Comparison of ENCODE assay signal across 25 mouse cellular contexts in the genomic region with DNA sequence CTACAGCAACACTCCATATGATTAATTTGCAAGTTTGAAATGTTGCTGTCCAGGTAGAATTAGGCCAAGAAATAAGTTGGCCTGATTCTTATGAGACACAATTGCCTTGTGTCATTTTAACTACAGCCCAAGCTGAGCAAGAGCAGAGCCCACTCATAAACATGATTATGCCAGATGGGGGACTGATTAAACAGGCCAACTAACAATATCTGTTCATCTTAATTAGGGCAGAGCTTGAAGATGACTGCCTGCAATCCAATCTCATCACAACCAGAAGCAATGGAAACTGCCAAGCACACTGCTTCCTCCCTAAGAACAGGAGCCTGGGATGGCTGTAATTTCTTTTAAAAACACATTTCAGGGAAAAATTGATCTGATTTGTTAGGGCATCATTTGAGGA.
"Had no signal": no experiment of that assay in that cellular context is flagged by ENCODE, and none has a peak within 500 bp of the region (broad histone marks: within the 10 kb centered on the region; RNA-seq: fewer than 3 reads in every experiment).

No protein-coding gene starts in this region.

- H3K4me2 ChIP-seq: heart, embryonic 12.5 days; hindbrain, embryonic 12.5 days; hindbrain, embryonic 15.5 days; kidney, embryonic 15.5 days; limb, embryonic 13.5 days; limb, embryonic 15.5 days; liver, embryonic 12.5 days had no signal

- H3K27me3 ChIP-seq: heart, embryonic 12.5 days; hindbrain, embryonic 12.5 days; hindbrain, embryonic 15.5 days; kidney, embryonic 15.5 days; limb, embryonic 13.5 days; limb, embryonic 15.5 days; liver, embryonic 12.5 days had no signal

- H3K4me1 ChIP-seq: heart, embryonic 10.5 days; heart, embryonic 12.5 days; hindbrain, embryonic 10.5 days; hindbrain, embryonic 12.5 days; hindbrain, embryonic 15.5 days; kidney, embryonic 15.5 days; limb, embryonic 13.5 days; limb, embryonic 15.5 days; liver, embryonic 12.5 days had no signal

- H3K36me3 ChIP-seq: heart, embryonic 10.5 days; heart, embryonic 12.5 days; hindbrain, embryonic 10.5 days; hindbrain, embryonic 12.5 days; hindbrain, embryonic 15.5 days; kidney, embryonic 15.5 days; limb, embryonic 13.5 days; limb, embryonic 15.5 days; liver, embryonic 12.5 days had no signal

- H3K4me3 ChIP-seq: gastrocnemius, adult 2 months; heart, embryonic 10.5 days; heart, embryonic 12.5 days; hindbrain, embryonic 10.5 days; hindbrain, embryonic 12.5 days; hindbrain, embryonic 15.5 days; kidney, embryonic 15.5 days; limb, embryonic 13.5 days; limb, embryonic 15.5 days; liver, embryonic 12.5 days had no signal

- H3K9me3 ChIP-seq: heart, embryonic 10.5 days; heart, embryonic 12.5 days; hindbrain, embryonic 10.5 days; hindbrain, embryonic 12.5 days; hindbrain, embryonic 15.5 days; kidney, embryonic 15.5 days; limb, embryonic 13.5 days; limb, embryonic 15.5 days; liver, embryonic 12.5 days had no signal

- ATAC-seq: hindbrain, postnatal 0 days; intestine, embryonic 16.5 days; liver, embryonic 12.5 days had no signal

- DNase-seq: gastrocnemius, adult 2 months; gastrocnemius, postnatal 10 days; gastrocnemius, postnatal 25 days; heart, adult 18-20 months; heart, postnatal 10 days; heart, postnatal 4 days; kidney, adult 11 months; kidney, adult 2 months; kidney, adult 9 months; kidney, postnatal 14 days; kidney, postnatal 36 days; layer of hippocampus, postnatal 36 days; left cerebral cortex, postnatal 4 days had no signal

- H3K27ac ChIP-seq: gastrocnemius, adult 2 months; heart, embryonic 10.5 days; hindbrain, embryonic 10.5 days; hindbrain, embryonic 12.5 days; hindbrain, embryonic 15.5 days; hindbrain, postnatal 0 days; kidney, embryonic 15.5 days; kidney, postnatal 0 days; limb, embryonic 13.5 days; limb, embryonic 15.5 days; liver, embryonic 12.5 days had no signal

- H3K9ac ChIP-seq: heart, embryonic 12.5 days; hindbrain, embryonic 12.5 days; hindbrain, embryonic 15.5 days; kidney, embryonic 15.5 days; limb, embryonic 13.5 days; limb, embryonic 15.5 days; liver, embryonic 12.5 days had no signal
